Mouse (Mus musculus) lung, embryonic 16.5 days (tissue): ENCODE measurements around the gene Elfn2. TPM values are rescaled to one million over a fixed set of nuclear protein-coding genes. Genes with fewer than 3 reads are reported as not detected.

ENCODE experiments used
- ATAC-seq: fragments of 200-750 bp; cut with Nextera tagmentation; 2 replicates; pipeline ENCODE4 v1.8.0; 2017; ENCODE audit warnings: low read depth, mild to moderate bottlenecking, moderate library complexity
- H3K27ac ChIP-seq: fragments of 300-500 bp; sonication (generic); 2 replicates; pipeline ENCODE4 v1.5.1; 2014; ENCODE audit warnings: mild to moderate bottlenecking, control low read depth, low read length
- H3K27me3 ChIP-seq: fragments of 300-500 bp; sonication (generic); 2 replicates; pipeline ENCODE4 v1.6.1; 2014; ENCODE audit warnings: low read depth, low read length, mixed read lengths; ENCODE audit not compliant: control insufficient read depth, insufficient read depth
- H3K36me3 ChIP-seq: fragments of 300-500 bp; sonication (generic); 2 replicates; pipeline ENCODE4 v1.6.1; 2014; ENCODE audit warnings: low read length; ENCODE audit not compliant: control insufficient read depth, insufficient read depth
- H3K4me1 ChIP-seq: fragments of 300-500 bp; sonication (generic); replicated peaks from 2 replicates; pipeline ENCODE4 v1.6.1; 2014; ENCODE audit warnings: low read length, mixed read lengths; ENCODE audit not compliant: control insufficient read depth, insufficient read depth
- H3K4me2 ChIP-seq: fragments of 300-500 bp; sonication (generic); 2 replicates; pipeline ENCODE4 v1.6.1; 2014; ENCODE audit warnings: low read depth, low read length, control low read depth
- H3K4me3 ChIP-seq: fragments of 300-500 bp; sonication (generic); 2 replicates; pipeline ENCODE4 v1.5.1; 2014; ENCODE audit warnings: mild to moderate bottlenecking, low read length, control low read depth
- H3K9ac ChIP-seq: fragments of 300-500 bp; sonication (generic); 2 replicates; pipeline ENCODE4 v1.6.1; 2014; ENCODE audit warnings: low read length, control low read depth
- H3K9me3 ChIP-seq: fragments of 300-500 bp; sonication (generic); 2 replicates; pipeline ENCODE4 v1.6.1; 2016; ENCODE audit warnings: low read length; ENCODE audit not compliant: control insufficient read depth
- WGBS: fragments of 180-500 bp; shearing (Covaris S2); extraction: QIAGEN DNeasy Blood & Tissue Kit; methylation state at CpG from one replicate; pipeline ENCODE4 v1.1.7; 2014; 5-methylcytosine and 5-hydroxymethylcytosine counted together
- polyA plus RNA-seq: library from polyadenylated mRNA; unstranded; fragments of >200 nt; fragmentation: Nextera tagmentation; extraction: Ambion mirVana; gene quantifications from 2 replicates; pipeline ENCODE4 v1.2.1, GENCODE M21; 2015

Gene Elfn2
- polyA plus RNA-seq, 1 experiment from 2014 or later = 0.15 TPM

GRCm38 (mm10) chr15:78680291-78680690 lies 38.3 kb downstream of the Elfn2 start:
- H3K4me3 ChIP-seq = no peak overlapping the region
- no peak for ATAC-seq
- H3K27me3 ChIP-seq = no peaks in the 10 kb centered on the region
- H3K36me3 ChIP-seq = no peaks in the 10 kb centered on the region
- H3K9ac ChIP-seq = no peak overlapping the region
- no peaks in the 10 kb centered on the region for H3K9me3 ChIP-seq
- no peak overlapping the region for H3K4me2 ChIP-seq
- no peak overlapping the region for H3K27ac ChIP-seq
- WGBS = 68% methylated on average over 22 of the region's 22 CpGs
- H3K4me1 ChIP-seq = no peaks in the 10 kb centered on the region

DNA sequence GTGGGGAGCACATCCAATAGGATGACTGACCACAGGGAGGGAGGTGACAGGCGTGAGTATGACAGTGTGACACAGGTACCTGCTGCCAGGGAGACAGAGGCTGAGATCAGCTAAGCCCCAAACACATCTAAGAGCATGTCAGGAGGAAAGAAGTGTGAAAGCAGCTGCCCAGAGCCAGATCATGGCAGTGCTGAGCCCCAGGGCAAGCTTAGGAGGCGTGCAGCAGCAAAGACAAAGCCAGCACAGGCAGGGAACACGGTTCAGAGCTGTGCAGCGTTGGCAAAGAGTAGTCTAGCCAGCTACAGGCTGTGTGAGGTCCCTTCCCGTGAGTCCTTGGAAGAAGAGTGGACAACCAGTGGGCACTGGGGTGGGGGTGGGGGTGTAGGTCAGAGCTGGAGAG lies 40.9 kb downstream of the Elfn2 start:
- Histone ChIP-seq H3K4me3 (no peak overlapping the region), H3K27ac (no peak overlapping the region), H3K9me3 (no peaks in the 10 kb centered on the region), H3K4me2 (no peak overlapping the region), H3K9ac (no peak overlapping the region), H3K36me3 (no peaks in the 10 kb centered on the region), H3K4me1 (no peaks in the 10 kb centered on the region; the same call in 1 of the 2 replicates), H3K27me3 (peaks cover 19% of the 10 kb centered on the region)
- WGBS = 61% methylated on average over 5 of the region's 5 CpGs
- no peak for ATAC-seq

- Histone ChIP-seq H3K36me3 (no peaks in the 10 kb centered on the region), H3K9ac (no peak overlapping the region)
- no peak for ATAC-seq
Measured at GRCm38 (mm10) chr15:78677015-78677414, 41.6 kb downstream of the Elfn2 start.

DNA sequence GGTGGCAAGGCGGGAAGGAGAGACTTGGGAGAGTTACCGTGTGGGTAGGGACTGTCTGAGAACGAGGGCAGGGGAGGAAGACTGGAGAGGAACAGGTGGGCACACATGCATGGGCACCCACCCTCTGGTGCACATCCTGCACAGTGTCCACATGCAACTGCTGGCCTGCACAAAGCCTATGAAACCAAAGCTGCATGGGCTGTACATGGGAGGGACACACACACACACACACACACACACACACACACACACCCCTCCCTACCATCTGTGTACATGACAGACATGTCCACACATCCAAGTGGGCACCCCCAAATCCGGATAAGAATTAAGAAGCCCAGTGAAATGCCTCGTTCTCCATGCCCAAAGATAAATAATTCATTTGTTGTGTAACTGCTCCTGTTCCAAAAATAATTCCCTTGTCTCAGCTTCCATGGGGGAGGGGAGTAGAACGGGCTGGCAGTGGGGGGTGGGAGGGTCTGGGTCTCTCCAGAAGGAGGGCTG lies 43.6 kb downstream of the Elfn2 start:
- peaks cover 37% of the 10 kb centered on the region for H3K27me3 ChIP-seq
- no peak overlapping the region for H3K4me2 ChIP-seq
- no peaks in the 10 kb centered on the region for H3K36me3 ChIP-seq
- no peak overlapping the region for H3K27ac ChIP-seq
- peaks cover 7% of the 10 kb centered on the region for H3K4me1 ChIP-seq
- ATAC-seq = no peak
- WGBS = 53% methylated on average over 6 of the region's 6 CpGs
- no peak overlapping the region for H3K4me3 ChIP-seq
- H3K9me3 ChIP-seq = no peaks in the 10 kb centered on the region
- H3K9ac ChIP-seq = no peak overlapping the region

More at GRCm38 (mm10) chr15:78677015-78677414, 41.6 kb downstream of the Elfn2 start:
- Histone ChIP-seq H3K4me1 (peaks cover 4% of the 10 kb centered on the region; the same call in 1 of the 2 replicates), H3K9me3 (no peaks in the 10 kb centered on the region), H3K4me2 (no peak overlapping the region), H3K27ac (no peak overlapping the region), H3K27me3 (peaks cover 26% of the 10 kb centered on the region), H3K4me3 (no peak overlapping the region)
- 47% methylated on average over 9 of the region's 9 CpGs for WGBS

DNA sequence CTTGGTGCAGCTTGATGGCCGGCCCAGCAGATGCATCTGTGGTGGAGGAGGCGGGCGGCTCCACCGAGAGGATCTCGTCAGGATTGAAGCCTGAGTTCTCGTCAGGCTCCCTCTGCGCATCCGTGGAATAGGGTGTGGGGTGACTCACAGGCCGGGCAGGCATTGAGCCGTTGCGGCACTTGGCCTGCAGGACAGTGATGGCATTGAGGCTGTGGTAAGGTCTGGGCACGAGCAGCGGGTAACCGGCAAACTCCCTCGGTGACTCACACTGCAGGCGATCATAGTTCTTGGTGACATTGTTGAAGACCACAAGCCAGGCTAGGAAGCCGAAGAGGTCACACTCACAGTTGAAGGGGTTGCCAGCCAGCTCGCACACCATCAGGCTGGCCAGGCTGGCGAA lies 45.1 kb downstream of the Elfn2 start:
- Histone ChIP-seq H3K4me2 (no peak overlapping the region), H3K9ac (no peak overlapping the region), H3K4me3 (no peak overlapping the region), H3K4me1 (peaks cover 11% of the 10 kb centered on the region), H3K27me3 (peaks cover 37% of the 10 kb centered on the region), H3K27ac (no peak overlapping the region), H3K9me3 (no peaks in the 10 kb centered on the region), H3K36me3 (no peaks in the 10 kb centered on the region)
- no peak for ATAC-seq
- WGBS = 70% methylated on average over 19 of the region's 19 CpGs

- H3K4me2 ChIP-seq = no peak overlapping the region
- peak; percentile 70; the same call in 1 of the 2 replicates for ATAC-seq
- no peak overlapping the region for H3K9ac ChIP-seq
- peaks cover 37% of the 10 kb centered on the region for H3K27me3 ChIP-seq
- peak overlapping the region; percentile 18; the same call in 1 of the 2 replicates for H3K27ac ChIP-seq
- no peaks in the 10 kb centered on the region for H3K9me3 ChIP-seq
- WGBS = 33% methylated on average over 5 of the region's 5 CpGs
- peaks cover 11% of the 10 kb centered on the region for H3K4me1 ChIP-seq
- no peaks in the 10 kb centered on the region for H3K36me3 ChIP-seq
- no peak overlapping the region for H3K4me3 ChIP-seq
Measured at GRCm38 (mm10) chr15:78670341-78670740, 48.2 kb downstream of the Elfn2 start.

DNA sequence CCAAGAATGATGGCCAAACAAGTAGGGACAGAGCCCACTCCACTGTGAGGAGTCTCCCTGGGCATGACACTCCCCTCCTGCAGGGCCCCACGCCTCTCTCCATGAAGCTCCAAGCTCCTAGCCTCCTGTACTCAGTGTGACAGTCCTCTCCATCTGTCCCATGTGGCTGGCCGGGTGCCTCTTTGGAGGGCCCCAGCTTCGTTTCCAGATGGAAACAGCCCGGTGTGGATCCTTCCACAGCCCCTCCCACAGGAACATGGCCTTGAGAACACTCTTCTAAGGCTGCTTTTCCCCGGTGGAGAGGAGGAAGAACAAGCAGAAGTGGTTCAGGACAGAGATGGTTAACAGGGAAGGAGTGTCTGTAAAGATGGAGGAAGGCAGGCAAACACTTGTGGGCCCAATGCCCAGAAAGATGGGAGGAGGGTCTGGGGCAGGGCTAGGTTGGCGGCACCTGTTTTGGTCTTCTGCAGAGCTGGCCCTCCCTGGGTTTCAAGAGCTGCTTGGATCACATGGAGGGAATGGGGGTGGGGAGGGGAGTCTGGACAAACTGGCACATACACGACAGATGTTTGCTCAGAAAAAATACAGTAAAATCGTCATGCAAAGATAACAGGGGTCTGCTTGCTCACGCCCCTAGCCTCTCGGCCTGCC lies 49.2 kb downstream of the Elfn2 start:
- Histone ChIP-seq H3K9ac (no peak overlapping the region), H3K4me3 (no peak overlapping the region), H3K4me1 (peaks cover 16% of the 10 kb centered on the region), H3K27me3 (peaks cover 34% of the 10 kb centered on the region), H3K27ac (peak overlapping the region; percentile 27; the same call in 1 of the 2 replicates), H3K9me3 (no peaks in the 10 kb centered on the region), H3K36me3 (no peaks in the 10 kb centered on the region), H3K4me2 (no peak overlapping the region)
- ATAC-seq = peak; percentile 69
- WGBS = 24% methylated on average over 10 of the region's 10 CpGs

- 33% methylated on average over 5 of the region's 5 CpGs for WGBS
- H3K4me1 ChIP-seq = peaks cover 8% of the 10 kb centered on the region; the same call in 1 of the 2 replicates
- ATAC-seq = peak; percentile 80
- no peak overlapping the region for H3K4me2 ChIP-seq
- H3K36me3 ChIP-seq = no peaks in the 10 kb centered on the region
- no peak overlapping the region for H3K9ac ChIP-seq
- no peaks in the 10 kb centered on the region for H3K27me3 ChIP-seq
- no peaks in the 10 kb centered on the region for H3K9me3 ChIP-seq
- H3K4me3 ChIP-seq = no peak overlapping the region
- H3K27ac ChIP-seq = 0 out of 2 replicates have a peak overlapping the region, but pooled peaks have one; percentile 7
Measured at GRCm38 (mm10) chr15:78664268-78664667, 54.3 kb downstream of the Elfn2 start.

DNA sequence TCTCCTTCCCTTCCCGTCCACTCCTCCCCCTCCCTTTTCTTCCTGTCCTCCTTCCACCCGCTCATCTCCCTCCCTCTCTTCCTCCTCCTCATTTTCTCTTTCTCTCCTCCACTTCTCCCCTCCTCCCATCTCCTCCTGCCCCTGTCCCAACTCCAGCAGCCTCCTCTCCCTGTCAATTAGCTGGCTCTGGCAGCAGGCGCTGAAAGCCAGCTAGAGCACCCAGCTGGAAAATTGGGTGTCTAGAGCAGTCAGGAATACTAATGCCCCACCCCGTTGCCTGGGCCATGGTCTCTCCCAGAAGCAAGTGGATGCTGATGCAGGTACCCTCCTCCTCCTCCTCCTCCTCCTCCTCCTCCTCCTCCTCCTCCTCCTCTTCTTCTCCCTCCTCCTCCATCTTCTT lies 67.4 kb downstream of the Elfn2 start:
- WGBS = 32% methylated on average over 4 of the region's 4 CpGs
- no peak overlapping the region for H3K4me2 ChIP-seq
- no peaks in the 10 kb centered on the region for H3K27me3 ChIP-seq
- no peak overlapping the region for H3K9ac ChIP-seq
- H3K27ac ChIP-seq = no peak overlapping the region
- no peaks in the 10 kb centered on the region for H3K4me1 ChIP-seq
- ATAC-seq = no peak
- H3K4me3 ChIP-seq = no peak overlapping the region
- H3K36me3 ChIP-seq = no peaks in the 10 kb centered on the region
- H3K9me3 ChIP-seq = no peaks in the 10 kb centered on the region
